Mouse (Mus musculus) forebrain, embryonic 14.5 days (tissue): ENCODE measurements around the gene Bex1. TPM values are rescaled to one million over a fixed set of nuclear protein-coding genes. Genes with fewer than 3 reads are reported as not detected.

ENCODE experiments used
- ATAC-seq: fragments of 200-750 bp; cut with Nextera tagmentation; 2 replicates; pipeline ENCODE4 v1.8.0; 2017; ENCODE audit warnings: mild to moderate bottlenecking, moderate library complexity
- DNase-seq: peaks from one replicate; pipeline ENCODE4 v3.0.0-alpha.2; 2015; ENCODE audit warnings: low spot score
- H3K27ac ChIP-seq: fragments of 300-500 bp; sonication (generic); 2 replicates; pipeline ENCODE4 v1.5.1; 2014; ENCODE audit warnings: low read depth, mild to moderate bottlenecking, control low read depth, low read length, moderate library complexity
- H3K27me3 ChIP-seq: fragments of 300-500 bp; sonication (generic); replicated peaks from 2 replicates; pipeline ENCODE4 v1.6.1; 2014; ENCODE audit warnings: low read length, control low read depth, mixed read lengths; ENCODE audit not compliant: control insufficient read depth, insufficient read depth
- H3K36me3 ChIP-seq: fragments of 300-500 bp; sonication (generic); 2 replicates; pipeline ENCODE4 v1.6.1; 2014; ENCODE audit warnings: low read length, control low read depth; ENCODE audit not compliant: control insufficient read depth, insufficient read depth
- H3K4me1 ChIP-seq: fragments of 300-500 bp; sonication (generic); 2 replicates; pipeline ENCODE4 v1.6.1; 2014; ENCODE audit warnings: antibody characterized with exemption, low read length, control low read depth; ENCODE audit not compliant: control insufficient read depth, insufficient read depth
- H3K4me2 ChIP-seq: fragments of 300-500 bp; sonication (generic); 2 replicates; pipeline ENCODE4 v1.6.1; 2014; ENCODE audit warnings: mild to moderate bottlenecking, control low read depth, low read length
- H3K4me3 ChIP-seq: fragments of 300-500 bp; sonication (generic); 2 replicates; pipeline ENCODE4 v1.5.1; 2014; ENCODE audit warnings: low read depth, low read length, control low read depth
- H3K9ac ChIP-seq: fragments of 300-500 bp; sonication (generic); 2 replicates; pipeline ENCODE4 v1.6.1; 2014; ENCODE audit warnings: mild to moderate bottlenecking, low read length, control low read depth, moderate library complexity
- H3K9me3 ChIP-seq: fragments of 300-500 bp; sonication (generic); replicated peaks from 2 replicates; pipeline ENCODE4 v1.6.1; 2016; ENCODE audit warnings: low read length, control low read depth, mixed read lengths; ENCODE audit not compliant: control insufficient read depth
- WGBS: fragments of 180-500 bp; shearing (Covaris S2); extraction: QIAGEN DNeasy Blood & Tissue Kit; methylation state at CpG from one replicate; pipeline ENCODE4 v1.1.7; 2014; 5-methylcytosine and 5-hydroxymethylcytosine counted together
- microRNA-seq: library from miRNA; unstranded; fragments of <30 nt; microRNA quantifications from one replicate; pipeline ENCODE4, GENCODE M21; 2016
- polyA plus RNA-seq: library from polyadenylated mRNA; unstranded; fragments of >200 nt; fragmentation: Nextera tagmentation; extraction: Ambion mirVana; gene quantifications from 2 replicates; pipeline ENCODE4 v1.2.1, GENCODE M21; 2014

The Bex1 gene
- polyA plus RNA-seq, 1 experiment from 2014 or later, result 172 TPM

DNA sequence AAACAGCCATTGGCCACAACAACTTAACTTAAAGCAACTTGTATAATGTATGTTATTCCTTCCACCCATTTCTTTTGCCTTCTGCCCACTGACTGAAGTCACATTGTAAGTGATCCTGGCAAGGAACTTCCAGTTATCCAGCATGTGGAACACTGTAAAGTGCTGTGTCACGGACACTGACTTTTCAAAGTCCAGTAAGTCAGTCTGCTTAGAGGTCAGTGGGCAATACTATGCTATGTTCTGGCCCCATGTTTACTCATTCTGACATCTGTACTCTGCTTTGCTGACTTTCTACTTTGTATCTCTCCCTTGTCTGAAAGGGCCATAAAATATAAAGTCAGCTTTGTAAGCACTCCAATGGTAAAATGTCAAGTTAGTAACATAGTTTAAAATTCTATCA, 32.2 kb downstream of the Bex1 start:
- H3K36me3 ChIP-seq, result no peaks in the 10 kb centered on the region
- no peaks in the 10 kb centered on the region for H3K9me3 ChIP-seq
- H3K4me2 ChIP-seq, result no peak overlapping the region
- 81% methylated on average over 1 of the region's 1 CpGs for WGBS
- H3K4me3 ChIP-seq, result no peak overlapping the region
- no peak overlapping the region for H3K9ac ChIP-seq
- H3K27me3 ChIP-seq, result no peaks in the 10 kb centered on the region
- no peaks in the 10 kb centered on the region for H3K4me1 ChIP-seq
- H3K27ac ChIP-seq, result no peak overlapping the region
- DNase-seq (no peak), ATAC-seq (no peak)

- DNase-seq (no peak), ATAC-seq (no peak)
- H3K36me3 ChIP-seq, result no peaks in the 10 kb centered on the region
These were observed 34.3 kb downstream of the Bex1 start for GRCm38 (mm10) chrX:136180897-136181553.

GRCm38 (mm10) chrX:136172786-136173185, 42.5 kb downstream of the Bex1 start:
- H3K4me1 ChIP-seq, result no peaks in the 10 kb centered on the region
- H3K27me3 ChIP-seq, result no peaks in the 10 kb centered on the region
- peak overlapping the region; percentile 49 for H3K4me3 ChIP-seq
- peak overlapping the region; percentile 63; the same call in 1 of the 2 replicates for H3K27ac ChIP-seq
- H3K9me3 ChIP-seq, result no peaks in the 10 kb centered on the region
- no peak for ATAC-seq
- peak overlapping the region; percentile 58 for H3K9ac ChIP-seq
- peak overlapping the region; percentile 51 for H3K4me2 ChIP-seq
- H3K36me3 ChIP-seq, result no peaks in the 10 kb centered on the region
- WGBS, result 28% methylated on average over 10 of the region's 10 CpGs
- DNase-seq, result peak; percentile 45

More at GRCm38 (mm10) chrX:136180897-136181553, 34.3 kb downstream of the Bex1 start:
- Histone ChIP-seq H3K4me3 (no peak overlapping the region), H3K4me2 (no peak overlapping the region), H3K4me1 (no peaks in the 10 kb centered on the region), H3K27me3 (no peaks in the 10 kb centered on the region), H3K9ac (no peak overlapping the region), H3K27ac (no peak overlapping the region), H3K9me3 (no peaks in the 10 kb centered on the region)
- 40% methylated on average over 11 of the region's 11 CpGs for WGBS

- Histone ChIP-seq H3K9ac (peak within 1 kb of the TSS; percentile 65), H3K4me1 (no peaks in the 10 kb centered on the region), H3K9me3 (no peaks in the 10 kb centered on the region), H3K27me3 (no peaks in the 10 kb centered on the region), H3K4me2 (peak within 1 kb of the TSS; percentile 51), H3K4me3 (peak within 1 kb of the TSS; percentile 49), H3K36me3 (no peaks in the 10 kb centered on the region), H3K27ac (peak within 1 kb of the TSS; percentile 80)
- DNase-seq (peak; percentile 96), ATAC-seq (peak; percentile 97)
- WGBS, result 32% methylated on average over 10 of the region's 10 CpGs
These were observed 43.2 kb downstream of the Bex1 start, which contains the start of gene Tceal8 for GRCm38 (mm10) chrX:136172118-136172551. Gene Tceal8 (minus strand): TSS chrX:136172342.

DNA sequence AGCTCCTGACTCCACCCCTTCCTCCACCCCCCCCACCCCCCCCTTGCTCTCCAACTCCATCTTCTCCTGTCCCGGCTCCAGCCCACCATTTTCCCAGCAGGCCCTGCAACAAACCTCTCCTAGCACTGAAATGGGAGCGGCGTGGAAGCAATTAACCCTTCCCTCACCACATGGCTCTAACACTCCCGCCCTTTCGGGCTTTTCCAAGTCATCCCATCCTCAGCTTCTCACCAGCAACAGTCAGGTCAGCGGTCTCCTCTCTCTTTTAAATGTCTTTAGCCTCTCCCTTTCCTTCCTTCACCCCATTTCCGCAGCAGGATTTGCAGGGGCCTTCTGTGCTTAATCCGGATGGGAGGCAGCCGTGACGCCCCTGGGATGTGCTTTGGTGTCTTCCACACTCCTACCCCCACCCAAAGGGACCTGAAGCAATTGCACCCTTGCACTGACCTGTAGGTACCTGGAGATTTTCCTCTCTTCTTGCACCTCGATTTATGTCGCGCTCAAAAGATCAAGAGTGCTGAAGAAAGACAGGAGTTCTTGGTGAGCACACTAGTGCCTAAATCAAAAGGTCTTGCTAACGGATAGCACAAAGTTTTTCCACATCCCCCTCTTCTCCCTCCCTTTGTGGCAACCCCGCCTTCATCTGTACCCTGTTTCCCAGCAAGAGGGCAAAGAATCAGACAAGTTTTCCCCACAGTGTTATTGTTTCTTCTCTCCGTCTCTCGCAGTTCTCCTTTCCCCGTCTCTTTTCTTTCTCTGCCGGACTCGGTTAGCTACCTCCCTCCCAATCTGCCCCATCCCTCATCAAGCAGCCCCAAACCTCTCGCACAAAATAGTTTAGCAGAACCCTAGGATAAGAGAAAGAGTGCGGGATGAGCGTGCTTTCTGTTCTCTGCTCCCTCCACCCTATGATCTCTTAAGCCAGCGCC, 43.9 kb downstream of the Bex1 start:
- ATAC-seq, result peak; percentile 66
- Histone ChIP-seq H3K27me3 (no peaks in the 10 kb centered on the region), H3K9me3 (no peaks in the 10 kb centered on the region), H3K4me2 (peak overlapping the region; percentile 51), H3K9ac (peak overlapping the region; percentile 65), H3K27ac (peak overlapping the region; percentile 80), H3K36me3 (no peaks in the 10 kb centered on the region), H3K4me1 (no peaks in the 10 kb centered on the region), H3K4me3 (peak overlapping the region; percentile 49)
- DNase-seq, result peak; percentile 80
- 28% methylated on average over 24 of the region's 24 CpGs for WGBS

DNA sequence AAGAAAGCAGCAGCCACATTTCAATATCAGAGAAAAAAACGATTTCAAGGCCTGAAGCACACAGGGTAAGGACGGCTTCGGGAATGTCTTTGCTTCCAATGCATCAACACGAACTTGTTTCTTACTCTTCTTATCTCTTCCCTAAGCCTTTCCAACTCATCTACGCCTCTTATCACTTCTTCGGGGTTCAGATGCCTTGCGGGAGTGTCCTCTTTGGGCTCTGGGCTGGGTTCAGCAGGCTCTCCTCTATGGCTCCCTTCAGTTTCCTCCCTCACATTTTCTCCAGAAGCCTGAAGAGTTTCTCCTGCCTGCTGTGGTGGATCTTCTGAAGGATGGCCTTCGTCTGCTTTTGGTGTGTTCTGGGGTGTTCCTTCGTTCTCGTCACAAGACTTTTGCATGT, 44.7 kb downstream of the Bex1 start:
- 59% methylated on average over 10 of the region's 10 CpGs for WGBS
- peak overlapping the region; percentile 51 for H3K4me2 ChIP-seq
- H3K27ac ChIP-seq, result 0 out of 2 replicates have a peak overlapping the region, but pooled peaks have one; percentile 5
- no peaks in the 10 kb centered on the region for H3K27me3 ChIP-seq
- H3K9ac ChIP-seq, result no peak overlapping the region
- H3K36me3 ChIP-seq, result no peaks in the 10 kb centered on the region
- no peak for DNase-seq
- no peak for ATAC-seq
- no peaks in the 10 kb centered on the region for H3K4me1 ChIP-seq
- H3K9me3 ChIP-seq, result no peaks in the 10 kb centered on the region
- H3K4me3 ChIP-seq, result peak overlapping the region; percentile 49

Small RNA genes lying within 50 kb of the gene (microRNA-seq; reads per million reads assigned to microRNA genes)
- not detected for gene Mir6383

Other genes starting within 250 kb of the Bex1 start
- gene Arxes2, start 221.7 kb downstream of the Bex1 start, polyA plus RNA-seq, result 206 and 225 TPM in 2 replicates
- gene Arxes1, start 182.1 kb downstream of the Bex1 start, polyA plus RNA-seq, result 61.0 and 85.3 TPM in 2 replicates
- 515 and 569 TPM in 2 replicates for gene Bex2, start 147.3 kb downstream of the Bex1 start, polyA plus RNA-seq
- gene Nxf3, start 130.3 kb downstream of the Bex1 start, polyA plus RNA-seq, result 0.05 TPM in 1 of 2 replicates, not detected in the other
- 123 and 138 TPM in 2 replicates for gene Bex4, start 76.5 kb downstream of the Bex1 start, polyA plus RNA-seq
- gene Tceal8, start 43.2 kb downstream of the Bex1 start, polyA plus RNA-seq, result 136 and 143 TPM in 2 replicates
- 7.2 and 8.1 TPM in 2 replicates for gene Tceal5, start 11.6 kb downstream of the Bex1 start, polyA plus RNA-seq
- gene Tceal7, start 734 bp downstream of the Bex1 start, polyA plus RNA-seq, result 1.9 and 2.2 TPM in 2 replicates
- gene Tceal9, start 29.6 kb upstream of the Bex1 start, polyA plus RNA-seq, result 368 and 379 TPM in 2 replicates
- 693 and 746 TPM in 2 replicates for gene Bex3, start 54.7 kb upstream of the Bex1 start, polyA plus RNA-seq